In genomic region chr5:150583622-150584336, GRCm38 (mm10) we compare ENCODE assay signal across 7 mouse cellular contexts. TPM values are rescaled to one million over a fixed set of nuclear protein-coding genes. Genes with fewer than 3 reads are reported as not detected.
A peak's percentile ranks its signal among the peaks of the same experiment; 100 is the strongest.
DNase-seq lines count a peak whose midpoint lies in the region; ATAC-seq lines count a peak whose summit lies in the region.

No protein-coding gene starts in this region.

- H3K4me2 ChIP-seq in kidney, embryonic 16.5 days (replicated peaks; ENCODE audit: low read depth, low read length), result no peak overlapping the region

- H3K36me3 ChIP-seq in kidney, embryonic 16.5 days (ENCODE audit: insufficient read depth, low read length), result no peaks in the 10 kb centered on the region
- H3K36me3 ChIP-seq in megakaryocyte, embryonic 14.5 days (replicated peaks; ENCODE audit: low read length), result no peaks in the 10 kb centered on the region

- no peak overlapping the region for H3K9ac ChIP-seq in kidney, embryonic 16.5 days (replicated peaks; ENCODE audit: low read length)

- H3K9me3 ChIP-seq in kidney, embryonic 16.5 days (ENCODE audit: low read length), result no peaks in the 10 kb centered on the region
- peaks cover 1% of the 10 kb centered on the region; the same call in 1 of the 2 replicates for H3K9me3 ChIP-seq in megakaryocyte, embryonic 14.5 days

- DNase-seq in kidney, adult 9 months, result no peak
- peak; percentile 76 for DNase-seq in adrenal gland, postnatal 10 days
- DNase-seq in heart, postnatal 14 days, result peak; percentile 19 to 40
- DNase-seq in embryo, embryonic 10 days (ENCODE audit: low spot score), result no peak

- H3K4me3 ChIP-seq in kidney, embryonic 16.5 days (ENCODE audit: low read length), result no peak overlapping the region
- H3K4me3 ChIP-seq in megakaryocyte, embryonic 14.5 days (replicated peaks), result peak overlapping the region; percentile 71

- intact Hi-C loops in heart, postnatal 14 days (cut with DNase I), result no loop called here

- no peaks in the 10 kb centered on the region for H3K27me3 ChIP-seq in kidney, embryonic 16.5 days (ENCODE audit: insufficient read depth, low read length)
- peaks cover 7% of the 10 kb centered on the region for H3K27me3 ChIP-seq in megakaryocyte, embryonic 14.5 days (replicated peaks)

- WGBS in kidney, embryonic 16.5 days, result 48% methylated on average over 5 of the region's 5 CpGs

- no peak overlapping the region for H3K27ac ChIP-seq in kidney, embryonic 16.5 days (ENCODE audit: low read length)

- peak; percentile 70 for ATAC-seq in kidney, embryonic 16.5 days (ENCODE audit: low FRiP score, low TSS enrichment)
- no peak for ATAC-seq in erythroid progenitor cell, adult 5-6 weeks (replicated peaks; ENCODE audit: low FRiP score, poor library complexity, severe bottlenecking)

- peaks cover 8% of the 10 kb centered on the region for H3K4me1 ChIP-seq in kidney, embryonic 16.5 days (ENCODE audit: insufficient read depth, low read length)
- peaks cover 36% of the 10 kb centered on the region for H3K4me1 ChIP-seq in megakaryocyte, embryonic 14.5 days

RNA-seq across cellular contexts. Expression of gene N4bp2l1, which starts 13.2 kb away (rescaled TPM):
- polyA plus RNA-seq in kidney, embryonic 16.5 days (2015; fragmentation: Nextera tagmentation; extraction: Ambion mirVana), result 5.8 and 6.4 TPM in 2 replicates
- total RNA-seq in adrenal gland, postnatal 10 days (2021), result 10 to 100 TPM; 40.2 to 50.2 TPM
- total RNA-seq in heart, postnatal 14 days (2021), result 1 to 10 TPM; 2.8 to 4.8 TPM
- polyA plus RNA-seq in megakaryocyte, embryonic 14.5 days (2012; ENCODE audit: insufficient read depth, low replicate concordance), result 3.3 and 5.9 TPM in 2 replicates
- 10.5 and 15.9 TPM in 2 replicates for total RNA-seq in erythroid progenitor cell, adult 5-6 weeks (2015; ENCODE audit: low replicate concordance)
- 11.7 and 17.5 TPM in 2 replicates for total RNA-seq in erythroid progenitor cell, adult 5-6 weeks (2017; ENCODE audit: low replicate concordance)

Comparison
In these comparisons a context has a peak if more than half of its experiments do, and no peak if none do; other contexts are left out.
1. DNase-seq: peak in adrenal gland, postnatal 10 days (single experiment) and heart, postnatal 14 days (2 of 2); none in kidney, adult 9 months (single experiment) and embryo, embryonic 10 days (single experiment).